Mouse (Mus musculus) MEL (cell line): ENCODE measurements around the gene Aatf. TPM values are rescaled to one million over a fixed set of nuclear protein-coding genes. Genes with fewer than 3 reads are reported as not detected.

Experiments
- DNase-seq: peaks from one replicate; pipeline ENCODE4 v3.0.0; 2011; ENCODE audit warnings: low read depth, low spot score
- H3K27ac ChIP-seq: 2 replicates; pipeline ENCODE4 v1.5.1; 2012; ENCODE audit warnings: low read depth, mild to moderate bottlenecking, control low read depth, low read length, moderate library complexity; ENCODE audit not compliant: control insufficient read depth
- H3K27me3 ChIP-seq, 2 experiments: fragments of 150-350 bp in 1 of 2; sonication (generic) in 1 of 2; 2 replicates each; pipeline ENCODE4 v1.6.1; 2012; ENCODE audit warnings: low read length in 2 of 2, mild to moderate bottlenecking in 2 of 2, improper control_type of control experiment in 1 of 2, moderate library complexity in 1 of 2; ENCODE audit not compliant: insufficient read depth in 2 of 2, control insufficient read depth in 1 of 2
- H3K36me3 ChIP-seq, 2 experiments: 2 replicates each; pipeline ENCODE4 v1.6.1; 2012 to 2014; ENCODE audit warnings: low read length in 2 of 2, improper control_type of control experiment in 1 of 2, inconsistent platforms in 1 of 2, mild to moderate bottlenecking in 1 of 2; ENCODE audit not compliant: insufficient read depth in 2 of 2, control insufficient read depth in 1 of 2
- H3K4me1 ChIP-seq, 2 experiments: fragments of 150-350 bp in 1 of 2; sonication (generic) in 1 of 2; 2 replicates each; pipeline ENCODE4 v1.6.1; 2012; ENCODE audit warnings: low read length in 2 of 2, improper control_type of control experiment in 1 of 2, mild to moderate bottlenecking in 1 of 2; ENCODE audit not compliant: insufficient read depth in 2 of 2, control insufficient read depth in 1 of 2
- H3K4me3 ChIP-seq, 2 experiments: fragments of 150-350 bp in 1 of 2; sonication (generic) in 1 of 2; 2 replicates each; pipeline ENCODE4 v1.5.1; 2012; ENCODE audit warnings: low read depth in 2 of 2, low read length in 2 of 2, mild to moderate bottlenecking in 2 of 2, moderate library complexity in 2 of 2, control low read depth in 1 of 2, improper control_type of control experiment in 1 of 2; ENCODE audit not compliant: control insufficient read depth in 1 of 2, insufficient read depth in 1 of 2
- H3K79me2 ChIP-seq: 2 replicates; pipeline ENCODE4 v1.6.1; 2012; ENCODE audit warnings: mild to moderate bottlenecking, low read length, moderate library complexity; ENCODE audit not compliant: control insufficient read depth, poor library complexity, insufficient read depth
- H3K9ac ChIP-seq: 2 replicates; pipeline ENCODE4 v1.6.1; 2012; ENCODE audit warnings: low read depth, mild to moderate bottlenecking, control low read depth, low read length, moderate library complexity; ENCODE audit not compliant: control insufficient read depth, poor library complexity, severe bottlenecking
- H3K9me3 ChIP-seq: fragments of 150-350 bp; sonication (generic); replicated peaks from 2 replicates; pipeline ENCODE4 v1.6.1; 2012; ENCODE audit warnings: mild to moderate bottlenecking, low read length, improper control_type of control experiment, moderate library complexity; ENCODE audit not compliant: insufficient read depth
- CHD1 ChIP-seq: IDR thresholded peaks from 2 replicates; pipeline ENCODE4 v1.6.1; 2012; ENCODE audit warnings: low read depth, mild to moderate bottlenecking, inconsistent platforms, low read length, improper control_type of control experiment
- CHD2 ChIP-seq: IDR thresholded peaks from 2 replicates; pipeline ENCODE4 v1.6.1; 2011; ENCODE audit warnings: low read length, improper control_type of control experiment
- CTCF ChIP-seq, 3 experiments: IDR thresholded peaks in 2 of 3; conservative IDR thresholded peaks in 1 of 3; 2 replicates each; pipeline ENCODE4 v1.5.1; 2011 to 2012; ENCODE audit warnings: low read length in 3 of 3, low read depth in 2 of 3, mild to moderate bottlenecking in 2 of 3, improper control_type of control experiment in 1 of 3, inconsistent platforms in 1 of 3, mixed read lengths in 1 of 3, moderate library complexity in 1 of 3; ENCODE audit not compliant: control insufficient read depth in 1 of 3, insufficient read depth in 1 of 3, poor library complexity in 1 of 3, severe bottlenecking in 1 of 3
- E2F4 ChIP-seq: IDR thresholded peaks from 2 replicates; pipeline ENCODE4 v1.6.1; 2011; ENCODE audit warnings: low read depth, low read length, improper control_type of control experiment, borderline replicate concordance
- ELF1 ChIP-seq: IDR thresholded peaks from 2 replicates; pipeline ENCODE4 v1.6.1; 2014; ENCODE audit warnings: low read depth, mild to moderate bottlenecking, inconsistent platforms, low read length, improper control_type of control experiment, moderate library complexity
- KAT2A ChIP-seq: conservative IDR thresholded peaks from 2 replicates; pipeline ENCODE4 v1.6.1; 2012; ENCODE audit warnings: low read depth, low read length, improper control_type of control experiment, inconsistent platforms
- MXI1 ChIP-seq: IDR thresholded peaks from 2 replicates; pipeline ENCODE4 v1.6.1; 2011; ENCODE audit warnings: mild to moderate bottlenecking, low read depth, low read length, improper control_type of control experiment
- MYB ChIP-seq: IDR thresholded peaks from 2 replicates; pipeline ENCODE4 v1.6.1; 2011; ENCODE audit warnings: mild to moderate bottlenecking, low read depth, low read length, improper control_type of control experiment
- NELFE ChIP-seq: IDR thresholded peaks from 2 replicates; pipeline ENCODE4 v1.6.1; 2011; ENCODE audit warnings: low read depth, low read length, improper control_type of control experiment
- POLR2AphosphoS5 ChIP-seq: IDR thresholded peaks from 2 replicates; pipeline ENCODE4 v1.6.1; 2012; ENCODE audit warnings: low read depth, borderline replicate concordance, mild to moderate bottlenecking, inconsistent platforms, low read length, moderate library complexity, mixed read lengths
- RAD21 ChIP-seq: IDR thresholded peaks from 2 replicates; pipeline ENCODE4 v1.6.1; 2011; ENCODE audit warnings: mild to moderate bottlenecking, low read depth, low read length, improper control_type of control experiment
- RCOR1 ChIP-seq: IDR thresholded peaks from 2 replicates; pipeline ENCODE4 v1.6.1; 2012; ENCODE audit warnings: low read depth, mild to moderate bottlenecking, inconsistent platforms, low read length, improper control_type of control experiment
- TCF12 ChIP-seq: IDR thresholded peaks from 2 replicates; pipeline ENCODE4 v1.6.1; 2014; ENCODE audit warnings: low read depth, mild to moderate bottlenecking, inconsistent platforms, low read length, improper control_type of control experiment, moderate library complexity
- UBTF ChIP-seq: IDR thresholded peaks from 2 replicates; pipeline ENCODE4 v1.6.1; 2012; ENCODE audit warnings: low read depth, mild to moderate bottlenecking, inconsistent platforms, low read length, improper control_type of control experiment, moderate library complexity, borderline replicate concordance; ENCODE audit not compliant: insufficient read depth
- USF1 ChIP-seq: IDR thresholded peaks from 2 replicates; pipeline ENCODE4 v1.6.1; 2014; ENCODE audit warnings: low read depth, mild to moderate bottlenecking, inconsistent platforms, low read length, improper control_type of control experiment, moderate library complexity
- ZC3H11A ChIP-seq: IDR thresholded peaks from 2 replicates; pipeline ENCODE4 v1.6.1; 2012; ENCODE audit warnings: low read depth, mild to moderate bottlenecking, inconsistent platforms, low read length, improper control_type of control experiment
- polyA plus RNA-seq, 2 experiments: library from polyadenylated mRNA; stranded (reverse) in 1 of 2; unstranded in 1 of 2; fragments of >175 nt in 1 of 2; fragments of >200 nt in 1 of 2; gene quantifications; 2 replicates each; pipeline versions ENCODE4 v1.2.1 to v1.2.4; 2012; ENCODE audit warnings: low replicate concordance in 2 of 2, low read depth in 1 of 2; ENCODE audit not compliant: insufficient read length in 2 of 2, insufficient read depth in 1 of 2, missing spikeins in 1 of 2
- total RNA-seq: library from RNA; depleted of rRNA; stranded (reverse); fragments of 300-350 nt; gene quantifications from 2 replicates; pipeline ENCODE4 v1.2.3, GENCODE M21; 2012

Aatf gene
- total and polyA plus RNA-seq, 3 experiments: 187 to 243 TPM; not detected in 1

- Histone ChIP-seq H3K9me3 (no peaks in the 10 kb centered on the region), H3K27ac (no peak overlapping the region), H3K4me3 (no peak overlapping the region), H3K36me3 (peaks cover 6 to 66% of the 10 kb centered on the region in 2 experiments), H3K79me2 (no peaks in the 10 kb centered on the region), H3K9ac (no peak overlapping the region), H3K27me3 (no peaks in the 10 kb centered on the region), H3K4me1 (peaks cover 0 to 5% of the 10 kb centered on the region in 2 experiments; a peak in 2 of 4 replicates)
- TF ChIP-seq RAD21 (no peak), TCF12 (no peak), RCOR1 (no peak), E2F4 (no peak), ZC3H11A (no peak), CTCF (IDR thresholded peaks at IDR 0.05 in 2 of 3, conservative IDR thresholded peaks at IDR 0.05 in 1 of 3; ENCODE audit: control insufficient read depth in 1 of 3, insufficient read depth in 1 of 3, low read depth in 2 of 3, low read length in 3 of 3, poor library complexity in 1 of 3, severe bottlenecking in 1 of 3) (no peak), CHD2 (no peak), KAT2A (no peak), MXI1 (no peak), CHD1 (no peak), ELF1 (no peak), POLR2AphosphoS5 (no peak), NELFE (no peak), UBTF (no peak), MYB (no peak)
- DNase-seq: no peak
Observed at GRCm38 (mm10) chr11:84442554-84443331, 70.6 kb downstream of the Aatf start.

GRCm38 (mm10) chr11:84440402-84440801 lies 72.9 kb downstream of the Aatf start:
- H3K27ac ChIP-seq: no peak overlapping the region
- peaks cover 0 to 5% of the 10 kb centered on the region in 2 experiments; a peak in 2 of 4 replicates for H3K4me1 ChIP-seq
- peak; percentile 46 for DNase-seq
- no peak overlapping the region for H3K4me3 ChIP-seq
- H3K9me3 ChIP-seq: no peaks in the 10 kb centered on the region
- no peak overlapping the region for H3K9ac ChIP-seq
- no peaks in the 10 kb centered on the region for H3K79me2 ChIP-seq
- peaks cover 6 to 66% of the 10 kb centered on the region in 2 experiments for H3K36me3 ChIP-seq
- TF ChIP-seq TCF12: no peak
- TF ChIP-seq USF1: peak; percentile 73; the same call in 1 of the 2 replicates
- no peaks in the 10 kb centered on the region for H3K27me3 ChIP-seq
